Mouse (Mus musculus) adrenal gland, postnatal 14 days (tissue): Measurements from ENCODE around the gene Ppil1. TPM values are rescaled to one million over a fixed set of nuclear protein-coding genes. Genes with fewer than 3 reads are reported as not detected.
A peak's percentile ranks its signal among the peaks of the same experiment; 100 is the strongest.
"Not testable (repeated sequence)": the region's sequence is repeated elsewhere in the genome, so short reads cannot be mapped to it uniquely, and the experiment has no call there.

Source experiments
- DNase-seq: peaks from one replicate; pipeline ENCODE4 v3.0.0; 2021; ENCODE audit warnings: mixed read lengths
- total RNA-seq: library from RNA; stranded (reverse); gene quantifications from 2 replicates; pipeline ENCODE4 v1.2.3, GENCODE M21; 2021

Ppil1 gene
- total RNA-seq, 1 experiment from 2014 or later = 26.0 TPM

DNA sequence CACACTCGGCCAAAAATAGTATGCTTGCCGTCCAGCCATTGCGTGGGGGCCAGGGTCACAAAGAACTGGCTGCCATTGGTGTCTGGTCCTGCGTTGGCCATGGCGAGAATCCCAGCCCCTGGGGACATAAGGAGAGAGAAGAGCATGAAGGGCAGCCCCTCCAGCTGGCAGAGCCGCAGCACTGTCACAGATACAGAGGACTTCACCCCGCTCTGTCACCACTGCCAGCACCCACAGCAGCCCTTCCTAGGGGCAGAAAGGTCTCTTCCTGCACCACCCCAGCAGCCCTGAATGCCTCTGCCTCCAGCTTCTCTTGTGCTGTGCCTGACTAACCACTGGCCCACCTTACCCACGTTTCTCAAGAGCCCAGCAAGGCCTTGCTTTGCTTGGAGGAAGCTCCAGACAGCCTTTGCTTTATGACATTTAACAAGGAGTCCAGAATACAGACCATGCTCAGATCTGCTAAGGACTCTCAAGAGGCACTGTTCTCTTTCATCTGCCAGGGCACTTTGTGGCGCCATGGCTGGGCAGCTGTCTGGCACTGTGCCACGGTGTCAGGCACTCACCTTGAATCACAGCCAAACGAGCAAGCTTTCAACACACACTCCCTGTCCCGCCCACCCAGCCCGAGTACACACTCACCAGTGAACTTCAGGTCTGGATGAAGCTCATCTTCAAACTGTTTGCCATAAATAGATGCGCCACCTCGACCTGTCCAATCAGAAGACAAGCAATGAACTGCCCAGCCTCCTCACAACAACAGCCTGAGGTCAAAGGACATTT, 12.2 kb downstream of the Ppil1 start:
- peak; percentile 95 for DNase-seq

DNA sequence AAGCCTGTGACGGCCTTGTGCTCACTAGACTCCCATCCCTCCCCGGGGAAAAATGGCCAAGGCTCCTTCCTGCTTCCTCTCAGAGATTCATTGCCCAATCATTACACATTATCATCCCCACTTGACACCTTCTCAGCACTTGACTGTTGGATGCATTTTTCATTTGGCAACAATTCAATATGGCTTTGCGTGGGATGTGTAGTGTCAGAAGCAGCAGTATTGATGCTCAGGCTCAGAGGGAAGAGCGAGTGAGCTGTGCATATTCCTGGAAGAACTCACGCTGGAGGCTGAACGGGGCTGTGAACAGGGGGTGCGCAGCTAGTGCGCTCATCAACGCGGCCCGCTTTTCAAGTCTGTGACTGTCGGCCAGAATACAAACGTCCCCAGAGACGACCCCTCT, 13.0 kb downstream of the Ppil1 start:
- DNase-seq = not testable (repeated sequence)

DNA sequence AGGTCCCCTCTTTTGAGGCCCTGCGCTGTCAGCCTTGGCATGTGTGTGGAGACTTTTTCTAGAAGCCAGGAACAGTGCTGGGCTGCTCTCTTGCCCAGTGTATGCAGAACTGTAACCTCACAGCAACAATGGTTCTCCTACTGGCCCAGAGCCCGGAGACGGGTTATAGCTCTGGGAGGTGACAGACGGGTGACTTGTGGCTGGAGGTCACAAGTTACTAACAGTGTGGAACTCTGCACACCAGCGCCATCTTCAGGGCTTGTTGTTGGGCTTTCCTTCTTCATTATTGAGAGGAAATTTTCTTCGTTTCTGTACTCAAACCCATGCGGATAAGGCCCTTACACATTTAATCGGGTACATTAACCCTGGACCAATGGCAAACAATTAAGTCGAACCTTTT, 14.5 kb downstream of the Ppil1 start:
- peak; percentile 92 for DNase-seq

DNA sequence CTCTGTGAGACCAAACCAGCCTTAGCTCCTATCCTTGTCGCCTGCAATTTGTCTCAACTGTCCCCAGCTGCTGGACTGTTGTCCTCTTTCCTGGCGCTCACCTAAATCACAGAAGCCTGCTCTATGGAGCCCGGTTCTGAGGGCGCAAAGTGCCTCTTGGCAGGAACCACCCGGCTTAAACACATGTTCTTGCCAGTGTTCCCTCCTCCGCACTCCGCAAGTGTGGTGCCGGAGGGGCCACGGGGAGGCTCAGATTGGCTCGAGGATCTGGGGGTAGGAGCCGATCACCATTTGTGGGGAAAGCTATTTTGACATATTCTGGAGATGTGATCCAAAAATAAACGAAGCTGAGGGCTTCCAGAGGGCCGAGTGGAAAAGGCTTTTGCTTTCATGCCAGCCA, 16.1 kb downstream of the Ppil1 start:
- DNase-seq = no peak

DNA sequence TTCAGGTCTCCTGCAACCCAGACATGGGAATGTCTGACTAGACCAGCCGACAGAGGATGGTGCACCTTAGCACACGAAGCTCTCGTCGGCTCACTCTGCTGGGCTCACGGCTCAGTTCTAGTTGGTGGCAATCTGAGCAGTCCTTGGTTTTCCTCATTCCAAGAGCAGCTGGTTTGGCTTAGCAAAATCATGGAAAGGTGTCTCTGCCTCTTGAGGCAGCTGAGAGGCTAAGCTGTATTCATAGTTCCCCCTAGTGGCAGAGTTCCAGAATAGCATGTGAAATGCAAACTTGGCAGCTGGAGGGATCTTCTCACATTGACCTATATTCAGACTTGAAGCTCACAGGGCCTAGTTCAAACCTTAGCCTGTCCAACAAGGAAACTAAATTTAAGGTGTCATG, 17.4 kb downstream of the Ppil1 start:
- DNase-seq = peak; percentile 58

DNA sequence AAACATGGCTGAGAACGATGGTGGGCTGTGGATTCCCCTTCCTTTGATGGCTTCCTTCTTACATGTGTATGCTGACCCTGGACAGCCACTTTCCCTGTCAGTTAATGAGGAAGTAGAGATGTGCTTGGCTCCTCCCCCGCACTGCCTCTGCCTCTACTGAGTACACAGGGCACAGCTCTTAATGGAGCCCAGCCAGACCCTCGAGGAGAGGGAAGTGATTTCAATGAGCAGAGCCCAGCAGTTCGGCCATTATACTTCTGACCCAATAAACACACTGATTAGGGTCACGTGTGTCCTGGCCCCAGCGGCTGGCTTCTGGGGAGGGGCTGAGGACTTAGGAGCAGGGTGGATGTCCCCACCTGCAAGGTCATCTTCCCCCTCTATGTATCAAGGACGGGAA, 18.3 kb downstream of the Ppil1 start:
- no peak for DNase-seq

DNA sequence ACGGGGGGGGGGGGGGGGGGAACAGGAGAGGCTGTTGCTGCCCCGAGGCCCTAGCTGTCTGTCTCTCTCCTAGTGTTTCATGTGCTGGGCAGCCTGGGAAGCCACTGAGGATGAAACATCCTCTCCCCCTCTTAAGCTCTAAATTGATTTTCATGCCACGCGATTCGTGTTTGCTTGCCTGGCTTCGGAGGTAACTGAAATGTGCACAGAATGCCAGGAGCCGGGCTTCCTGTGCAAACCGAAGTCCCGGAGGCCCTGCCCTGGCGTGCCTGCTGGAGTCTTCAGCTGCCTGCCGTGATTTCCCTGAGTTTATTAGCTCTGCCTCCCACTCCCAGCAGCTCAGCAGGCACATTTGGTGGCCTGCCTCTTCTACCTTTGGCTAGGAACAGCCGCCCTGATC, 19.1 kb downstream of the Ppil1 start:
- no peak for DNase-seq

DNA sequence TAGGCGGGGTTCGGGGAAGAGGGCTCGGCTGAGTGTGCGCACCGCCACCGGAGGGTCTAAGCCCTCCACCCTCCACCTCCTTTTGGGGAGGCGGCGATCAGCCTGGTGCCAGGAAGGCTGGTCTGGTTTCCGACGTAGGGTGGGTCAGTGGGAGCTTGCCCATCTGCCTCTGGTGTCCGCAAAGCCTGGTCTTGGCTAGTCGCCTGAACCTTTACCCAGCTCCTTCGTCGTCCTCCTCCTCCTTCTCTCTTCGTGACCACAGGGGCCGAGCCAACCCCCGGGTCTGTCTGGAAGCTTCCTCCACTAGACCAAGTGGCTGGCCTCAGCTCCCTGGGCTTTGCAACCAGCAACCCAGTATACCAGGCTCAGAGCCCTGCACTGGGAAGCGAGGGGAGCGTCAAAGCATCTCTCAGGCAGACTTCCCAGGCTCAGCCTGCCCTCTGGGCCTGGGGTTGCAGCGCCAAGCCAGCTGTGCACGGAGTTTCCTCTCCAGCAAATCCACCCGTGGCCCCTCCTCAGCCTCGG, 25.5 kb downstream of the Ppil1 start:
- DNase-seq = no peak

DNA sequence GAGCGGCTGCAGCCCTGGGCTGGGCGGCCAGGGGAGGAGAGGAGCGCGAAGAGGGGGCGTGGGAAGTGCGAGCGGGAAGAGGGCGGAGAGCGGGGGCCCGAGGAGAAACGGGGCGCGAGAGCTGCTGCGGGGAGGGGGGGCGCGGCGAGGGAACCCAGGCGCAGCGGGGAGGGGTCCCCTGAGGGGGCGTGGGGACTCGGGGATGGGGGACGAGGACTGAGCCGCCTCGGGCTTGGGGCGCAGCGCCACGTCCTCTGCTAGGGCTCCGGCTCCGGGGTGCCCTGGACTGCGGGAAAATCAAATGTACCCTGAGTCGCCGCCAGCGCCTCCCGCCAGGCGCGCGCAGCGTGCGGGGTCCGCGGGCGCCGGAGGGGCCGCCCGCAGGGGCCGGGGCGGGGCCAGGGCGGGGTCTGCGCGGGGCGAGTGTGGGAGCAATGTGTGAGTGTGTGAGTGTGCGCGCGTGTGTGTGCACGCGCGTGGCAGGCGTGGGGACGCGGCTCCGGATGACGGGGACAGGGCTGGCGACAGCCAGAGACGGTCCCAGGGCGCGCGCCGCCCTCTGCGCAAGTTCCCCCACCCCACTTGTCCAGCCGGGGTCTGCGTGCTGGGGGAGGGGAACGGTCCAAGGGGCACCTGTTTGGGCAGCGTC, 26.1 kb downstream of the Ppil1 start, which contains the start of gene Cpne5:
Gene Cpne5 (minus strand): TSS at position 396 of the 649 bp plus-strand sequence.
- peak; percentile 38 for DNase-seq

DNA sequence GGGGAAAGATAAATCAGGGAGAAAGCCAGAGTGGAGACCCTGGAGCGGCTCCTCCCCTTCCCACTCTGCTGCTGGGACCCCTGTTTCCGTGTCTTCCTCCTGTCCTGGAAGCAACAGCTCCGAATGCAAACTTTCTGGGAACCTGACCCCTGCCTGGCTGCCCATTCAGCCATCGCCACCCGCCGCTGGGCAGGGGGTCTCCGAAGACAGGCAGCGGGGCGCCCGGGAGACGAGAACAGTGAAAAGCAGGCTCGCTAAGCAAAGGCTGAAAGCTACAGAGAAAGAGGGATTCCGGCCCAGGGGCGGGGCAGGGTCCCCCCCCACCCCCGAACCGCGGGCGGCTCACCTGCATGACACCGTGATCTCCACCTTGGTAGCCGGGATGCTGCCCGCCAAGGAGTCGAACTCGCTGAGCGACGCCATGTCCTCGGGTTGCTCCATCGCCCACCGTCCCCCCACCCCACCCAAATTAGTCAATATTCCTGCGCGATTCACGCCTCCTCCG, 26.7 kb downstream of the Ppil1 start:
- DNase-seq = no peak

DNA sequence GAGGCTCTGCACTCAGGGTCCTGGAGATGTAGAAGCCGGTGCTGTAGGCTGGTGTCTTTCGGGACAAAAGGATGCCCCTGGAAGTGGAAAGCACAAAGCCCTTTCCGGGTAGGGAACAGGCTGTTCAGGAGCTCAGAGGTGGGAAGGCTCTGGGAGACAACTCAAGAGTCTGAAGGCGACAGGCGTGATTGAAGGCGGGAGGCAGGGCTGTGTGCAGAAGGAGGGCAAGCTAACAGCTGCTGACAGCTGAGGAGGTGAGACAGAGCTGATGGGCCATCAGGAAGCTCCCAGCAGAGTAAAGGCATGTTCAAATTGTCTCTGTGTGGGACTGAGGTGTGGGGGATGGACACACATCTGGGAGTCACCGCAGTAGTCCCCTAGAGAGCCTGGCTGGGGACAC, 27.9 kb downstream of the Ppil1 start:
- DNase-seq = no peak

DNA sequence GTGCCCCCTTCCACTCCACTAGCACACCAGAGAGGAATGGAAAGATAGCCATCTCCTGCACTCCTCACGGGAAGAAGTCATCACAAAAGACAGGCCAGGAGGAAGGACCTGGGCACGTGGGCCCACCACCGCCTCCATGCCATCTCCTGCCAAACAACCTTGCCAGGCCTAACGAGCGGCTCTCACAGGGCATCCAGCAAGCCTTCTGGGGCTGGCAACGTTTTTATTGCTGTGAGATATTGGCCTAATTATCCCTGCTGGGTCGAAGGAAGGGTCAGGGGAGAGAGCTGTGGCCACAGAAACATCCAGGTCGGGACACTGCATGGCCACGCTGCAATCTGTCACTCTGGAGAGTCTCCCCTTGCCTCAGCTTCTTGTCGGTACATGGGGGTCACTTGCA, 32.9 kb downstream of the Ppil1 start:
- DNase-seq = no peak

DNA sequence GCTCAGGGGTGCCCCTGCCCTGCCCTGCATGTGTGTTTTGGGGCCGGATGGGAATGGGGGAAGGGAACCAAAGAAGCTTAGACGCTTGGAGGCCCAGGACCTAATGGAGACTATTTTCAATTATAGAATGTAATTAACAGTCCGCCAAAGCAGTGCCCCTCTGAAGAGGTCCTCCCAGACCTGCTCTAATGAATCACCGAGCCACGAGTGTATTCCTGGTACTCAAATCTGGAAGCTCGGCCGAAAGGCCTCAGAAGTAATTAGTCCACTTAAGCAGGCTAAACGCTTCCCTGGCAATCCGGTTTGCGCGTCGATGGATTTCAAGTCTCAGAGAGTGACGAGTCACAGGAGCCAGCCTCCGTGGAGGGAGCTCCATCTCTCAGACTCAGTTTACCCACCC, 43.4 kb downstream of the Ppil1 start:
- no peak for DNase-seq

DNA sequence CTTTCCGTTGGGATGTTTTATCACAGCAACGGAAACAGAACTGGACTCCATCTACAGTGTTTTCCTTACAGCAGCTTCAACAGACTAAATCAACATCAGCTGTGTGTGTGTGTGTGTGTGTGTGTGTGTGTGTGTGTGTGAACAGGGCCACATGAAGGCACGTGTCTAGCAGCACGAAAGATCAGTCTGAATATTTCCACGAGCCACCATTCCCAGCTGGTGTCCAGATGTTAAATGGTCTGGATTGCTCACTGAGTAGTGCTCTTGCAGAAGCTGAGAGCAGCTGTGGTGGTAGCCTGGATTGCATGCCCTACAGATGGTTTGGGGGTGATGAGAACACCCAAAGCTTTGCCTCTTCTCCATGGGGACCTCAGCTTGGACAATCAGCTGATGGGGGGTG, 46.0 kb downstream of the Ppil1 start:
- DNase-seq = no peak

DNA sequence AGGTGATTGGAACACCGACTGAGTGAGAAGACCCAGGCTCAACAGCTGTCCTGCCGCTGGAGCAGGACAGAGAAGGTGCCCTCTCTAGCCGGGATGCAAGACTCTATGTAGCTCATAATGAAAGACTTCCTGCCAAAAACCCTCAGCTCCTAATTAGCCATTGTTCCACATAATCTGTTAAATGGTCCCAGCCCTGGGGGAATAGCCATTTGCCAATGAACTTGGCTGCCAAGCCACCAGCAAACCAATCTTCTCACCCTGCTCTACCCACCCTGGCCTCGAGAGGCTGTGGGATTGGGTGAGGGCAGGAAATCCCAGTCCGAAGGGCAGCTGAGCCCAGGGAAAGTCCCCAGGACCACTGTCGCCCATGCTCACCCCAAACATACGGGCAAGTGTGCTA, 47.9 kb downstream of the Ppil1 start:
- no peak for DNase-seq

DNA sequence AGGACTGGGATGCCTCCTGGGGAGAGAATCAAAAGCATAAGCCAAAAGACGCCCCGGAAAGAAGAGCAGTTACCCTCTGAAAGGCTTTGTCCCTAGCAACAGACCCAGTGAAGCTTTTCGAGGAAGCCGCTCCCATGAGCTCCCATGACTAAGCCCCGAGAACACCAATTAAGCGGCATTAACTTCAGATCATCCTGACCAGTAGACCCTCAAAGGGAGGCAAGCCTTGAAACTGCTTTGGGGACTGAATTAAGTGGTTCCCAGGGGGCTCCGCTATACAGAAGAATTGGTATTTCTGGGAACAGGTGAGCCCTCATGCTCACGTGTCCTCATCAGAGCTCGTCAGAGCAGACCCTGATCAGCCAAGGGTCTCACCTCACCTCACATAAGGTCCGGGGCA, 49.3 kb downstream of the Ppil1 start:
- DNase-seq = no peak

DNA sequence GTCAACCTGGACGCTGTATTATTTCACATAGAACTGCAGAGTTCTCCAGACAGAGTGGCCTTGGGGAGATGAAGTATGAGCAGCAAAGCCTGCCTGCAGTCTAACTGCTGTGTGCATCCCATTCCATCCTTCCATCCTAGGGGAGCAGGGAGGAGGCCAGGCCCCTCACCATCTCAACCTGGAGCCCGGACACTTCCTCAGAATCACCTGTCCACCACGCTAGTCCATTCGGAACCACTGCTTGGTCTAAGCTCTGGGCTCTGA, 49.9 kb downstream of the Ppil1 start:
- DNase-seq = no peak

DNA sequence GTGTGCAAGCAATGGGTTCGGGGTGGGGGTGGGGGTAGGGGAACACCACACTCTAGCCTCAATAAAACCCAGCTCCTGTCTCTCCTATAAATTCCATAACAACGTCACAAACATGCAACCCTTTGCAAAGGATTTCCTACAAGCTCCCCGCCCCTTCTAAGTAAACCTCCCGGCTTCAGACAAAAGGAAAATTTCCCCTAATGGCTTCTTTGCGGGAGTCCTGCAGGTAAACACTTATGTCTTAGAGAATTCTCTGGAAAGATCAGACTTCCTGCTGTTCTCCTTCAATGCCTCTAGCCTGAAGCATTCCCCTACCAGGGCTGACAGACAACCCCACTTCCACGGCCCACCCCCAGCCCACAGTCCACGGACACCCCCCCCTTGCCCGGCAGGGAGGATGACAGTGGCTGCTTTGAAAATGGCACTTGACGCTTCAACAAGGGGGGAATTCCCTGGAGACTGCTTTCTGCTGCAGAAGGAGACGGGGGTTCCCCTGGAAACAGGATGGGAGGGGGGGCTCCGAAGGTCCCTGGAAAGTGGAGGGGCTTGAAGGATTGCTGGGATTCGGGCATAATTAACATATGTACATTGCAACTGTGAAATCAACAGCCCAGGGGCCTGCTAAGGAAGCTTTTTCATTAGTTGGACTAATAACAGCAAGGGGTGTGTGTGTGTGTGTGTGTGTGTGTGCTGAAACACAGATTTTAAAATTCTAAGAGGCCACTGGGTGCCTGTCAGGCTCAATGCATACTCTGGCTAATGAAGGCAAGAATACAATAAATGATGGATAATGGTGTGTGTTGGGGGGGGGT, 50.4 kb downstream of the Ppil1 start:
- no peak for DNase-seq

DNA sequence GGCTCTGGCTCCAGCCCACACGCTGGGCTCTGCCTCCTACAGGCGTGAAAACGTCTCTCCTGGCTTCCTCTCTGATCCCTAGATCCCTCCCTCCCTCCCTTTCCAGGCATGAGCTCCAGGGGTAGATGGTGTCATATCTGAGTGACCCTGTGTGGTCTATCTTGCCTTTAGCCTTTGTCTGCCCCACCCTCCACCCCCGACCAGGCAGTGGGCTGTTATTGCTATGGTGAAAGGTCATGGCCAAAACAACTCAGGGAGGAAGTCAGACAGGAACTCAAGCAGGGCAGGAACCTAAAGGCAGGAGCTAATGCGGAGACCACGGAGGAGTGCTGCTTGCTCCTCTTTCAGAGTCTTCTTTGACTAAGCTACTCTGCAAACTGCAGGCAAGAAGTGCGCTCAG, 52.1 kb downstream of the Ppil1 start:
- DNase-seq = no peak

DNA sequence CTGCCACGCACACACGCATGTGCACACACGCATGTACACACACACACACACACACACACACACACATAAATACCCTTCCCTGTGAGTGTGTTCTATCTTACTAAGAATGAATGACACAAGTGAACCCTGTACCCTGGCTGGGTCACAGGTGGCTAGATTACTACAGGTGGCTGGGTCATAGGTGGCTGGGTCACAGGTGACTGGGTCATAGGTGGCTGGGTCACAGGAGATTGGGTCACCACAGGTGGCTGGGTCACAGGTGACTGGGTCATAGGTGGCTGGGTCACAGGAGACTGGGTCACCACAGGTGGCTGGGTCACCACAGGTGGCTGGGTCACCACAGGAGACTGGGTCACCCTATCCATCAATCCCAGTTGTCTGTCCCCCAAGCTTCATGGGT, 53.9 kb downstream of the Ppil1 start:
- DNase-seq = no peak

DNA sequence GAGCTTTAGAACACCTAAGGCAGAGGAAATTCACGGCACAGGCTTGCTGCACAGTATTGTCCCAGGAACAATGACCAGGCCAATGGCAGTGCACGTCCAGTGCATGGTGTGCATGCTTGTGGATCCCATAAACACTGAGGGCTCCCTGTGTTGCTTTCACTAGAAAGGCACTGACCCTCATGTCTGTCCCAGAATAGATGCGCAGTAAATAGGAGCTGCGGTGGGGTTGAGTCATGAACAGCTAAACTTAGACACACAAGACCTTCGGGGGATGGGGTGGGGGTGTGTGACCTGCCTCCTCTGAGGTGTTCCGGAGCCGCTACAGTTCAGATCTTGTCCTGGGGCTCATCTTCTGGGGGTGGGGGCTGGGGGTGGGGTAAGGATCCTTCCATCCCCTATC, 57.9 kb downstream of the Ppil1 start:
- no peak for DNase-seq

DNA sequence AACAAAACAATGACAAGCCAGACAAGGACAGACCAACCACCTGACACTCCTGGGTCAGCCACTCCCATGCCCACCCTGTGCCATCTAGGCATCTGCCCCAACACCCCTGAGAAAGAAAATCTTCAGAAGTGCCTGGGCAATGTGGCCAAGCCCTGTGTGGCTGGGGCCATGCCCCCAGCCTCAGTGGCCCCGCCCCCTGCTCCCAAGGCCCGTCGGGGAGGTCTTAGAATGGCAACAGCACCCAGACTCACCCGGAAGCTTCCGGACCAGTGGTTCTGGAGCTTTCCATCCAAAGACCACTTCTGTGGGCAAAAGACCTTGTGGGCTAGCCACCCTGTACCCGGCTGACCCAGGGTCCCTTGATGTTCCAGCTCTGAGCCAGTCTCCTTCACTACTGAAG, 61.4 kb downstream of the Ppil1 start:
- DNase-seq = no peak
